Mouse (Mus musculus): ENCODE results near the gene Creb3l1.

DNA sequence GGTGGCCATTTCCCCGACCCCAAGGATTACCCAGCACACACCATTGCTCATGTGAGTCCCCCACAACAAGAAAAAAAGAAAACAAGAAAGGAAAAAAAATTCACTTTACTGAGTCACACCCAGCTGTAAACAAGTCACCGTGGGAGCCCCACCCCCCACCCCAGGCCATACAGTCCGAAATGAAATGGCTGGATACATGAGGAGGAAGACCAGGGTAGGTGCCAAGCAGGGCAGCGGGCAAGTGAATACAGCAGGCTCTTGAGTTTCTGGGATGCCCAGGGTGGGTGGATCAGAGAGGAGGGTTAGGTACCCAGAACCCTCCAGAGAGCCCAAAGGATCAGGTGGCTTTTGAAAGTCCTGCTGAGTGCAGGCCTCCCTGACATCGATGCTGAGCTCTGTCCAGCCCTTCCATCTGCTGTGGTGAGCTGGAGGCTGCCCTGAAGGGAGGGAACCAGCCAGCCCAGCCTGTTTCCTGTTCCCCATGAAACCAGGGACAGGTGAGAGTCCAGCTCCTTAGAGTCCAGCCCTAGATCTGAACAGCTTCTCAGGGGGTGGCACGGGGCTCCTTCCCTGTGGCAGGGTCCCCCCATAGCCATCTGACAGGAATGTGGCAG lies 91.5 kb downstream of the Creb3l1 start:
- no peak for TF ChIP-seq POLR2A (IDR thresholded peaks at IDR 0.05; ENCODE audit: insufficient read depth, low read length)
- no peak for TF ChIP-seq CTCF (IDR thresholded peaks at IDR 0.05; ENCODE audit: low read depth, low read length)
